In genomic region chr13:67553730-67554129, GRCm38 (mm10) we compare ENCODE assay signal across 8 mouse cellular contexts. TPM values are rescaled to one million over a fixed set of nuclear protein-coding genes. Genes with fewer than 3 reads are reported as not detected.
DNase-seq lines count a peak whose midpoint lies in the region; ATAC-seq lines count a peak whose summit lies in the region.

TSS of gene Zfp748 (minus strand) at chr13:67553830.

- H3K9me3 ChIP-seq in neural tube, embryonic 11.5 days (ENCODE audit: control insufficient read depth, low read length): no peaks in the 10 kb centered on the region
- H3K9me3 ChIP-seq in liver, embryonic 11.5 days (ENCODE audit: control insufficient read depth, low read length): no peaks in the 10 kb centered on the region
- H3K9me3 ChIP-seq in stomach, embryonic 16.5 days (replicated peaks; ENCODE audit: control insufficient read depth, low read length): no peaks in the 10 kb centered on the region

- peak within 1 kb of the TSS; percentile 55 for H3K4me2 ChIP-seq in neural tube, embryonic 11.5 days (ENCODE audit: low read depth)
- H3K4me2 ChIP-seq in liver, embryonic 11.5 days: peak within 1 kb of the TSS; percentile 84
- peak within 1 kb of the TSS; percentile 94 for H3K4me2 ChIP-seq in stomach, embryonic 16.5 days (ENCODE audit: low read depth, low read length)

- no peak for ATAC-seq in neural tube, embryonic 11.5 days (ENCODE audit: insufficient read depth, low FRiP score, low TSS enrichment)
- no peak for ATAC-seq in liver, embryonic 11.5 days (replicated peaks; ENCODE audit: low FRiP score)
- no peak for ATAC-seq in stomach, embryonic 16.5 days (ENCODE audit: insufficient read depth, low FRiP score)

- H3K4me3 ChIP-seq in neural tube, embryonic 11.5 days (ENCODE audit: low read depth, low read length): peak within 1 kb of the TSS; percentile 77
- H3K4me3 ChIP-seq in liver, embryonic 11.5 days (ENCODE audit: low read depth, low read length): peak within 1 kb of the TSS; percentile 86
- peak within 1 kb of the TSS; percentile 96 for H3K4me3 ChIP-seq in stomach, embryonic 16.5 days (replicated peaks; ENCODE audit: low read length)

- H3K9ac ChIP-seq in neural tube, embryonic 11.5 days (ENCODE audit: low read length): peak within 1 kb of the TSS; percentile 82
- H3K9ac ChIP-seq in liver, embryonic 11.5 days (ENCODE audit: low read depth, low read length): peak within 1 kb of the TSS; percentile 84
- H3K9ac ChIP-seq in stomach, embryonic 16.5 days (ENCODE audit: low read length): peak within 1 kb of the TSS; percentile 94

- WGBS in neural tube, embryonic 11.5 days: 81% methylated on average over 4 of the region's 4 CpGs
- 79% methylated on average over 4 of the region's 4 CpGs for WGBS in liver, embryonic 11.5 days
- WGBS in stomach, embryonic 16.5 days: 70% methylated on average over 4 of the region's 4 CpGs

- no peaks in the 10 kb centered on the region for H3K36me3 ChIP-seq in neural tube, embryonic 11.5 days (ENCODE audit: control insufficient read depth, insufficient read depth, low read length)
- no peaks in the 10 kb centered on the region for H3K36me3 ChIP-seq in liver, embryonic 11.5 days (ENCODE audit: control insufficient read depth, insufficient read depth, low read length)
- no peaks in the 10 kb centered on the region for H3K36me3 ChIP-seq in stomach, embryonic 16.5 days (ENCODE audit: control insufficient read depth, insufficient read depth, low read length)

- H3K27me3 ChIP-seq in neural tube, embryonic 11.5 days (ENCODE audit: control insufficient read depth, insufficient read depth, low read length): no peaks in the 10 kb centered on the region
- H3K27me3 ChIP-seq in liver, embryonic 11.5 days (replicated peaks; ENCODE audit: control insufficient read depth, insufficient read depth, low read length): no peaks in the 10 kb centered on the region
- H3K27me3 ChIP-seq in stomach, embryonic 16.5 days (ENCODE audit: control insufficient read depth, insufficient read depth, low read length): no peaks in the 10 kb centered on the region

- H3K27ac ChIP-seq in neural tube, embryonic 11.5 days (ENCODE audit: low read depth, low read length): no peak within 1 kb of the TSS; the same call in 1 of the 2 replicates
- H3K27ac ChIP-seq in liver, embryonic 11.5 days (ENCODE audit: low read depth, low read length): peak within 1 kb of the TSS; percentile 84
- H3K27ac ChIP-seq in stomach, embryonic 16.5 days (ENCODE audit: low read length): peak within 1 kb of the TSS; percentile 95

- no peak for DNase-seq in adrenal gland, adult 8-10 months
- no peak for DNase-seq in adrenal gland, postnatal 25 days
- DNase-seq in neural tube, embryonic 11.5 days (ENCODE audit: low spot score): no peak
- no peak for DNase-seq in neural tube, embryonic 10.5 days (ENCODE audit: extremely low spot score, low spot score)
- DNase-seq in liver, embryonic 11.5 days (ENCODE audit: low spot score): no peak
- DNase-seq in ovary, postnatal 14 days (ENCODE audit: low spot score): no peak
- no peak for DNase-seq in left cerebral cortex, adult 11 months (ENCODE audit: low spot score)

- peaks cover 7% of the 10 kb centered on the region for H3K4me1 ChIP-seq in neural tube, embryonic 11.5 days (ENCODE audit: control insufficient read depth, insufficient read depth, low read length)
- peaks cover 7% of the 10 kb centered on the region for H3K4me1 ChIP-seq in liver, embryonic 11.5 days (replicated peaks; ENCODE audit: control insufficient read depth, insufficient read depth, low read length)
- H3K4me1 ChIP-seq in stomach, embryonic 16.5 days (ENCODE audit: control insufficient read depth, insufficient read depth, low read length): peaks cover 12% of the 10 kb centered on the region

RNA-seq across cellular contexts. Expression of gene Zfp748, which starts in this region (rescaled TPM):
- 10 to 100 TPM in 3 of 4 experiments, 1 to 10 TPM in 1; 9.8 to 11.0 (median 10.4) TPM for total RNA-seq in adrenal gland, adult 8-10 months (2022)
- total RNA-seq in adrenal gland, postnatal 25 days (2021): 8.6 and 8.9 TPM in 2 replicates
- polyA plus RNA-seq in neural tube, embryonic 11.5 days (2014; fragmentation: Nextera tagmentation; extraction: Ambion mirVana): 15.9 and 21.7 TPM in 2 replicates
- 9.8 and 12.1 TPM in 2 replicates for polyA plus RNA-seq in liver, embryonic 11.5 days (2014; fragmentation: Nextera tagmentation; extraction: Ambion mirVana)
- 11.2 and 12.4 TPM in 2 replicates for polyA plus RNA-seq in stomach, embryonic 16.5 days (2015; fragmentation: Nextera tagmentation; extraction: Ambion mirVana)
